Mouse (Mus musculus): ENCODE measurements around the gene Slc5a6. TPM values are rescaled to one million over a fixed set of nuclear protein-coding genes. Genes with fewer than 3 reads are reported as not detected.
A peak's percentile ranks its signal among the peaks of the same experiment; 100 is the strongest.

Gene Slc5a6
- 0.38 to 3.7 TPM (median 3.0 TPM) in 3 replicates for total RNA-seq (2017)

DNA sequence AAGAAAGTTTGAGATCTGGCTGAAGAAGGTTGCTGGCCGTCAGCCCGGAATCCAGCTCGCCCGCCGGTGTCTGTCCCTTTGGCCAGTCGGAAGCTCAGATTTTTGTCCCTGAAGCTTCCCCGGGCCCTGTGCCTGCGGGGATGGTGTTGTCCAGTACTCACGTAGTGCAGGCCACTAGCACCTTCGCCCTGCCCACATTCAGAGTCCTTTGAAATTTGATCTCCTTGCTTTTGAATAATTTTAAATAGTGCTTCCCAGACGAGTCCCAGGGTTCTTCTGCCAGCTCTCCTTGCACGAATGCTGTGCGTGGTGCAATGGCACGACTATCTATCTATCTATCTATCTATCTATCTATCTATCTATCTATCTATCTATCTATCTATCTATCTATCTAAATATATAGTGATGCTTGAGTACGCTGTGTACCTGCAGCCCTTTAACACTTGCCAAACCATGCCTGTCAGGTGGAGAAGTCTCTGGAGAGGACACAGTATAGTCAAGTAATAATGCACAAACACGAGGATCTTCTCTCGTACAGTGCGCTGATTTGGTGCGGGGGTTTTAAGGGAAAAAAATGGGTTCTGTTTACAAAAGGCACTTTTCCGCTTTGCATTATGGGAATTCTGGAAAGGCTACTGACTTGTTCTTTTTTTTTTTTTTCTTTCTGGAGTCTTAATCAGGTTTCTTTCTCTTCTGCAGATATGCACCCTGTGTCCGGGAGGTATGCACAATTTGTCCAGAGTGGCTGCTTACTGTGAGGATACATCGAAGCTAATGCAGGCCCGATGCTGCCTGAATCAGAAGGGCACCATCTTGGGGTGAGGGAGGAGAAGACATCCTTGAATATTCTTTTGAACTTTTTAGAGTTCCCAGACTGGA is at the start of gene Slc5a6:
Gene Slc5a6 (minus strand): TSS at position 162 of the 879 bp plus-strand sequence.
- ATAC-seq (replicated peaks; ENCODE audit: insufficient number of reproducible peaks, low FRiP score, low TSS enrichment, poor library complexity, severe bottlenecking) = peak; percentile 32; the same call in 1 of the 2 replicates

- ATAC-seq (replicated peaks; ENCODE audit: insufficient number of reproducible peaks, low FRiP score, low TSS enrichment, poor library complexity, severe bottlenecking) = no peak
Observed at GRCm38 (mm10) chr5:31095711-31096480, 47.2 kb upstream of the Slc5a6 start.

DNA sequence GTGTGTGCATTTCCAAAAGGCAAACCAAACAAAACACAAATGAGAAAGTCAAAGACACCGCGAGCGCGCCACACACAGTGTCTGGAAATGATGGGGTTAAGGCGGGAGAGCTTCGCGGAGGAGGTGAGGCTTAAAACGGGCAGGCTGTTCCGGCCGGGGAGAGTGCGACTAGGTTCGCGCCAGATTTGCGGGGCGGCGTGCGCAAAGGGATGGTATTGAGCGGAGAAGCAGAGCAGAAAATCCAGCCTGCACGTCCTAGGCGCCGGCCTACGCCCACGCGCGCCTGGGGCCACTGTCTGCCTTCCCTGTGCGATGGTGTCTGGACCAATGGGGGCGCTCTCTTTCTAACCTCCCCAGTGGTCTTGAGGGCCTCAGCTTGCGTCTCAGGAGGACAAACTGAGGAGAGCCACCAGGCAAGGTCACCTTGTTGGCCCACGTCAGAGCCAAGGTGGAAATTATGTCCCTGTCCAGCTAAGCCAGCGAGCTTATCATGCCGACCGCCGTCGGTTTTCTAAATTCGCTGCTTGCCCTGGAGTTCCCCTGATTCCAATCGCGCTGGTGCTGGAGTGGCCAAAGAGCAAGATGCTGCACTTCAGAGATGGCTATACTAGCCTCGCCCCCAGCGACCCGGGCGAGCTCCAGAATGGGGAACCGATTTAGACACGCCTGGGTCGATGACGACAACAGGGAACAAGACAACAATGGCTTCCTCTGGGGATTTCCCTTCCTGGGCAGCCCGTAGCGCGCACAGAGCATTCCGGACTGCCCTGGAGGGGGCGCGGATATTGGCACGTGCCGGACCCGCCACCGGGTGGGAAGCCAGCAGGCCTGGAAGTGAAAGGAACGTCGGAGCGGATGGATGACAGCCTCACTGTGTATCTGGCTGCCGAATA is 46.3 kb upstream of the Slc5a6 start:
- peak; percentile 95 for ATAC-seq (replicated peaks; ENCODE audit: insufficient number of reproducible peaks, low FRiP score, low TSS enrichment, poor library complexity, severe bottlenecking)

DNA sequence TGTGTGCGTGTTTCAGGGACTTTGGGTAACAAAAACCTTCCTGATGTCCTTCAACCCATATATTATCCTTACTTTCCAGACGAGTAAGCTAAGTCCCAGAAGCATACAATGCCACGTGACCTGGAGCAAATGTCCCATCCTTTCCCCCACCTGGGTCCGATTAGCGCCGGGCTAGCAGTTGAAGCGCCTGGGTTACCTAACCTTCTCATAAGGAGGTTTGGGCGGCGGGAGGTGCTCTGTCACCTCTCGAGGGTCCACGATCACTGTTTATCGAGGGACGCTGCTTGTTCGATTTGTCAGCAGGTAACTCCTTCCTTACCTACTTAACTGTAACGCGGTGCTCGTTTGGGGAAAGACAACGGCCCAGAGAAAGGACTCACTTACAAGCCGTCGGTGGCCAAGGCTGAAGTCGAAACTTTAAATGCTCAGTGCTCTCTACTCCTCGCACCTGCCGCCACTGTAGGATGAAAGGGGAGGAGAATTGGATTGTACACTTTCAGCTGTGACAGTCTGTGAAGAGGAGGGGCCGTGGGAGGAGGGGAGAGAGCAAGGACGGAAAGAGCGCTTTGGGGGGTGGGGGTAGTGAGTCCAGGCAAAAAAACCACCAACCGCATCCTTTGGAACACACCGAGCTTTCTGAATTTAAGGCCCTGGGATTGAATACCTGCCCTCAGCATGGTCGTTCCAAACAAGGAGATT is 45.5 kb upstream of the Slc5a6 start:
- no peak for ATAC-seq (replicated peaks; ENCODE audit: insufficient number of reproducible peaks, low FRiP score, low TSS enrichment, poor library complexity, severe bottlenecking)

DNA sequence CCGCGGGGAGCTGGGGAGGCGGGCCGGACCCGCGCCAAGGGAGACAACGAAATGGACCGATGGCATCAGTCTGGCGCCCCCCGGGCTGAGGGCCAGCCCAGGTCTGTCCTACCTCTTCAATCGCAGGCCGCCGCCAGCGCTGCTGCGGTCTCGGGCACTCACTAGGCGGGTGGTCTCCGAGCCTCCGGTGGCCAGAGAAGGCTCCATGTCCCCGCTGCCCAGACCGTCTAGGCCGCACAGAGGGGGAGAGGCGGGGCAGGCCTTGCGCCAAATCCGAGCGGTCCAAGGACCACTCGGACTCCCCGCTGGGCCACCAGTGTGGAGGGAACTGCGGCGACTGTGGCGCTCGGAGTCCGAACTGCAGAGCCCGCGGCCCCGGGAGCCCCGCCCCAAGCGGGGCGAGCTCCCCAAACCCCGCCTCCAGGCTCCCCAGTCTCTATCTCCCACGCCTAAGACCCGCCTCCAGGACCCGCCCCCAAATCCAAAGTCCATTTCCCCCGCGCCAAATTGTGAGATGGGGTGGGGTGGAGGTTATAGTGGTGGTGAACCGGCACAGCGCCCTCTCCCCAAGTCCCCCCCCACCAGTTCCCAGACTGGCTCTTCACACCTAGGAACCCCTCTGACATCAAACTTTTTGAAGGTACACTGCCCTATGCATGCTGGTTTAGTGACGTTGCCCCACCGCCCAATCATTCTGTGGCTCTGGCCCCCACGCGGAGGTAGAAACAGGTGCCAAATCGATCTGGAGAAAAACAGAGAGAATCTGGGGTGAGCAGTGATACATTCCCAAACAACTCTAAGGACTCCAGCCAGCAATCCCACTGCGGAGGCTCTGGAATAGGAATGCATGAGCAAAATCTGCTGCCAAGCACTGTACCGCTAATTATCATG is 44.7 kb upstream of the Slc5a6 start:
- no peak for ATAC-seq (replicated peaks; ENCODE audit: insufficient number of reproducible peaks, low FRiP score, low TSS enrichment, poor library complexity, severe bottlenecking)

- ATAC-seq (replicated peaks; ENCODE audit: insufficient number of reproducible peaks, low FRiP score, low TSS enrichment, poor library complexity, severe bottlenecking) = no peak
Observed at GRCm38 (mm10) chr5:31092231-31092975, 43.7 kb upstream of the Slc5a6 start.

DNA sequence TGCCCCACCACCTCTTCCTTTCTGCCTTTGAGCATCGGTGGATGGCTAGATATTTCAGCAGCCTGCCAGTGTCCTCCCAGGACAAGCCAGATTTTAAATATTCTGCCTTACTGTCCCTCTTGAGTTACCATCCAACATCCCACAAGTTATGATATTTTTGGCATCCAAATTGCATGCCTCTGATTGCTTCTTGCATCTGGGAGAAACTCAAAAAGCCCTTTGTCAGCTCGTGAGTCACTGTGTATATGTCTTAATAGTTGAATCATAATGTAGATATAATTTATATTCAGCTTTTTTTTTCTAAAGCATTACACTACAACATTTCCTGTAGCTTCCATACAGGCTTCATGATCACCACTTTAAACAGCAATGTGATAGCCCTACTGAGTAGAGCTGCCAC is 38.4 kb upstream of the Slc5a6 start:
- ATAC-seq (replicated peaks; ENCODE audit: insufficient number of reproducible peaks, low FRiP score, low TSS enrichment, poor library complexity, severe bottlenecking) = no peak

- no peak for ATAC-seq (replicated peaks; ENCODE audit: insufficient number of reproducible peaks, low FRiP score, low TSS enrichment, poor library complexity, severe bottlenecking)
Observed at GRCm38 (mm10) chr5:31086606-31087005, 37.9 kb upstream of the Slc5a6 start.

DNA sequence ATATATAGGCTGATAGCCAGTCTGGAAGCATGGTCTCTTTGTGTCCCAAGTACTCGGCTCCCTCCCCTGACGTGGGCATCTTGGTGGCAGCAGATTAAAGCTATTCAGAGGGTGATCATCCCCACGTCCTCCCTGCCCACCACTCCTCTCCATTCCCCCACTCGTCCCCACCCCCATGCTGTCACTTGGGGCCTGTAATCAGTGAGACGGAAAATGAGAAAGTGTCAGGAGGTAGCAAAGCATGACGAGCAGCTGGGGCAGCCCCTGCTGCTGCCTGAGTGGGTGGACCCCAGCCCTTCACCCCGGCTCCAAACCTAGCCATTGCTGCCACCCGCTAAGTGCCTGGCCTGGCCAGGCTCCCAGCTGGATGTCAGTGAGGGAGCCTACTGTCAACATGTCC is 35.2 kb upstream of the Slc5a6 start:
- no peak for ATAC-seq (replicated peaks; ENCODE audit: insufficient number of reproducible peaks, low FRiP score, low TSS enrichment, poor library complexity, severe bottlenecking)

- no peak for ATAC-seq (replicated peaks; ENCODE audit: insufficient number of reproducible peaks, low FRiP score, low TSS enrichment, poor library complexity, severe bottlenecking)
Observed at GRCm38 (mm10) chr5:31082935-31083625, 34.4 kb upstream of the Slc5a6 start.

DNA sequence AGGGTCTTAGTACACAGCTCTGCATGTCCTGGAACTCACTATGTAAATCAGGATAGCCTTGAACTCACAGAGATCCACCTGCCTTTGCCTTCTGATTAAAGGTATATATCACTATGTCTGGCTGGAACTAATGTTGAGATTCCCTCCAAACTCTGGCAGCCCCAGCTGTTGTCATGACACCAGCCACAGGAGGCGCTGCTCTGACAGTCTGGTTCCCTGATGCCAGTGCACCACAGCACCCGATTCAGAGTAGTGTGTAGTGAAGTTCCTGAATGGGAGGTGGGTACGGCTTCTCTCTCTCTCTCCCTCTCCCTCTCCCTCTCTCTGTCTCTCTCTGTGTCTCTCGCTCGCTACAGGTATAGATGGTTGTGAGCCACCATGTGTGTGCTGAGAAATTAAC is 33.6 kb upstream of the Slc5a6 start:
- ATAC-seq (replicated peaks; ENCODE audit: insufficient number of reproducible peaks, low FRiP score, low TSS enrichment, poor library complexity, severe bottlenecking) = peak; percentile 57; the same call in 1 of the 2 replicates

DNA sequence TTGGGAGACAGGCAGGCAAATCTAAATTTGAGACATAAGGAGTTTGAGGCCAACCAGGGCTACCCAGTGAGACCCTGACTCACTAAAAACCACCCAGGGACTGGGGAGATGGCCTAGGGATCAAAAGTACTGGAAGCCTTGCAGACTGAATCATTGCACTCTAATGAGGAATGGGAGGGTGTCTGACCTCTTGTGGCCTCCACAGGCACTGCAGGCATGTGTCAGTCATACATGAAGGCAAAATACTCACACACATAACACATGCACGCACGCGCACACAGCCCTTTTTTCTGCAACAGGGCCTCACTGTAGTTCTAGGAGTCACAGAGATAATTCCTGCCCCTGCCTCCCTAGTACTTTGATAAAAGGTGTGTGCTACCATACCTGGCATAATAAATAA is 32.7 kb upstream of the Slc5a6 start:
- ATAC-seq (replicated peaks; ENCODE audit: insufficient number of reproducible peaks, low FRiP score, low TSS enrichment, poor library complexity, severe bottlenecking) = 0 out of 2 replicates have a peak, but pooled peaks have one; percentile 45

- ATAC-seq (replicated peaks; ENCODE audit: insufficient number of reproducible peaks, low FRiP score, low TSS enrichment, poor library complexity, severe bottlenecking) = no peak
Observed at GRCm38 (mm10) chr5:31080795-31081164, 32.1 kb upstream of the Slc5a6 start.

DNA sequence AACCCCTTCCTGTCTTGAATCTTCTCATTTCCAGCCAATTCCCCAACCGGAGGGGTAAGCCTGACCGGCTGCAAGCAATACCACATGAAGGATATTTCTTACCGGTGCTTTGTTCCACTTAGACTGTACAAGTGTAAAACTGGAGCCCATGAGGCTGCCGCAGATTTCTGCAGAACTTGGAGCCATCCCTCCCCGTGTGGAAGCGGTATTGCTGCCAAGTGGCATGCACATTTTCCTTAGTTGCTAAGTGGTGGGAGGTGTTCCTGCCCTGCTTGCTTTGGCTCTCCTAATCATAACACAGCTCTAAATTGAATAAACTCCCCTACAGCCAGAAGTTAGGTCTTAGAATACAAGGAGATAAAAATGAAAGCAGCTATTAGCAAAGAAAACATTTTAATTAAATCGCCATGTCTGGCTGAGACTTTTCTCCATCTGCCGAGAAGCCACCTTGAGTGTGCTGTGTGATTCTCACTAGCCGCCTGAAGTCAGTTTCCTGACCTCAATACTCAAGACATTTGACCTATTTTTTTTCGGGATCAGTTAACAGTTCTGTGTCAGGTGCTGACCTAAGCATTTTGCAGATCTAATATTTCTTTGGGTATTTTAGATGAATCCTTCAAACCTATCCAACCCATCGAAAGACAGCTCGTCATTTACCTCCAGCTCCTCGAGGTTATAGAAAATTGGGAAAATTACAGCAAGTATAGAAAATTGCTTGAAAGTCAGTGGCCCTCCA is 31.5 kb upstream of the Slc5a6 start:
- no peak for ATAC-seq (replicated peaks; ENCODE audit: insufficient number of reproducible peaks, low FRiP score, low TSS enrichment, poor library complexity, severe bottlenecking)

GRCm38 (mm10) chr5:31076346-31076745 is 27.6 kb upstream of the Slc5a6 start:
- ATAC-seq (replicated peaks; ENCODE audit: insufficient number of reproducible peaks, low FRiP score, low TSS enrichment, poor library complexity, severe bottlenecking) = no peak

GRCm38 (mm10) chr5:31073176-31073575 is 24.5 kb upstream of the Slc5a6 start:
- no peak for ATAC-seq (replicated peaks; ENCODE audit: insufficient number of reproducible peaks, low FRiP score, low TSS enrichment, poor library complexity, severe bottlenecking)

All from monocyte, adult 5-6 weeks (primary cell).